Mouse (Mus musculus) adrenal gland, adult 18-20 months (tissue): ENCODE data around the gene Usp44. TPM values are rescaled to one million over a fixed set of nuclear protein-coding genes. Genes with fewer than 3 reads are reported as not detected.

Experiments
- total RNA-seq, 2 experiments: library from RNA; stranded (reverse); gene quantifications; 1 replicate in 1 of 2; 2 replicates in 1 of 2; pipeline ENCODE4 v1.2.3; 2021

Usp44 gene
- total RNA-seq, 2 experiments from 2014 or later = not detected

Other genes starting within 250 kb of the Usp44 start
- 10 to 100 TPM; 14.6 to 16.7 TPM for gene Snrpf, start 241.8 kb upstream of the Usp44 start, total RNA-seq
- gene Ntn4, start 190.9 kb upstream of the Usp44 start, total RNA-seq = 10 to 100 TPM; 18.6 to 22.4 TPM
- gene Metap2, start 65.5 kb downstream of the Usp44 start, total RNA-seq = 100 to 1,000 TPM; 145 to 178 TPM
- gene Vezt, start 204.3 kb downstream of the Usp44 start, total RNA-seq = 10 to 100 TPM; 21.5 to 22.1 TPM
- gene Fgd6, start 204.4 kb downstream of the Usp44 start, total RNA-seq = 1 to 10 TPM; 5.1 to 5.2 TPM